Mouse (Mus musculus): Measurements from ENCODE around the gene Elmod3.

GRCm38 (mm10) chr6:72588307-72588706 lies 9.9 kb downstream of the Elmod3 start:
- TF ChIP-seq HCFC1 (IDR thresholded peaks at IDR 0.05; ENCODE audit: borderline replicate concordance, insufficient read depth, low read length) (no peak), ZNF384 (IDR thresholded peaks at IDR 0.05; ENCODE audit: low read depth, low read length) (no peak), CHD2 (IDR thresholded peaks at IDR 0.05; ENCODE audit: low read depth, low read length) (no peak)

Measured in ES-E14 (cell line).